Mouse (Mus musculus) cerebellum, postnatal 25 days (tissue): ENCODE measurements around the gene Adgrl2.

ENCODE experiments used
- DNase-seq, 2 experiments: peaks; one replicate each; pipeline ENCODE4 v3.0.0; 2021; ENCODE audit warnings: mixed read lengths in 2 of 2

Gene Adgrl2

DNA sequence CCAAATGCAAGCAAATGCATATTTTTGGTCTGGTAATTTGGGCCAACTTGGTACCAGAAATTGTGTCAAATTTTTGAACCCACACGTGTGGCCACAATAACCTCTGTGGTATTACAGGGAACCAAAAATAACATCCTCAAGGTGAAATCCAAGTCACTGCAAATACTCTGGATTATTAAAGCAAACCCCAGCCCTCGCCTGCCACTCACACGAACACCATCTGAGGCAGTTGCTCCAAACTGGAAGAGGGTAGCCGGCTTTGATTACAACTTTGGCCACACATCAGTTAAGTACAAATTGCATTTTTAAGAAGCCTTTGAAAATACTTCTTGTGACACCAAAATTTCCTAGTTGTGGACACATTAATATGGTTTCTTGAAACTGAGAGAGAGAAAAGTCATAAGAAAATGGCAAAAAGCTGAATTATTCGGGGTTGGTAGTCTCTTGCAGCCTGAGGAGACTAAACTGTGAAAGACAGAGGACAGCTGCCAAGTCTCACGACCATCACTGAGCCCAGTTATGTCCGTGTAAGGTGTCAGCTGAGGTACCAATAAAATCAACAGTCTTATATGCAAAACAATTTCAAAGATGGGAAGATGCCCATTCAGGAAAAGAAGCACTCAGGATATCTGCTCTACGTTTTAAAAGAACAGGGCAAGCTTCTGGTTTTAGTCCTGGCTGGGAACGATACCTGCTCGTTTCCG lies 18.3 kb downstream of the Adgrl2 start:
- DNase-seq = no peak

DNA sequence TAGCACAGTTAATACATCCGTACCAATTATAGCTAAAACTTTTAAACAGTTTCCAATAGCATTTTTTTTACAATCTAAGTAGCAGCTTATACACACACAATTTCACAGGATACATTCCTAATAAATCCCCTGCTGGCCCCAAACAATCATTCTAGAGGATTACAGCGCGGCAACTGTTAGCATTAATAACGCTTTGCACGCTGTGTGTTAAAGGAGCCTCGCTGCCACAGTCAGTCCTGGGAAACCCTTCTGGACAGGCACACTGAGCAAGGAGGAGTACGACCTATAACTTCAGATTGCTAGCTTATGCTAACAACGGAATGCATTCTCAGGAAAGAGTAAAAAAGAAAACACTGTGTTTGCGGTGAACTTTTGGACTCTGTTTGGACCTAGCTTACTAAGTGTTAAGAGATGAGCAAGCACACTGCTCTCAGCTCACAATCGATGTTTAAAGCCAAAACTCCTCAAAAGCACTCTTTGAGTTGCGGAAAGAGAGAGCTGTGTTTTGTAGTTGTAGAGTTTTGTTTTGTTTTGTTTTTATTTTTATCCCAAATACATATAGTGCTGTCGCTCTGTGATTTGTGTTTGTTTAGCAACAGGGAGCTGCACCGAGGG lies 25.3 kb downstream of the Adgrl2 start:
- DNase-seq = no peak

DNA sequence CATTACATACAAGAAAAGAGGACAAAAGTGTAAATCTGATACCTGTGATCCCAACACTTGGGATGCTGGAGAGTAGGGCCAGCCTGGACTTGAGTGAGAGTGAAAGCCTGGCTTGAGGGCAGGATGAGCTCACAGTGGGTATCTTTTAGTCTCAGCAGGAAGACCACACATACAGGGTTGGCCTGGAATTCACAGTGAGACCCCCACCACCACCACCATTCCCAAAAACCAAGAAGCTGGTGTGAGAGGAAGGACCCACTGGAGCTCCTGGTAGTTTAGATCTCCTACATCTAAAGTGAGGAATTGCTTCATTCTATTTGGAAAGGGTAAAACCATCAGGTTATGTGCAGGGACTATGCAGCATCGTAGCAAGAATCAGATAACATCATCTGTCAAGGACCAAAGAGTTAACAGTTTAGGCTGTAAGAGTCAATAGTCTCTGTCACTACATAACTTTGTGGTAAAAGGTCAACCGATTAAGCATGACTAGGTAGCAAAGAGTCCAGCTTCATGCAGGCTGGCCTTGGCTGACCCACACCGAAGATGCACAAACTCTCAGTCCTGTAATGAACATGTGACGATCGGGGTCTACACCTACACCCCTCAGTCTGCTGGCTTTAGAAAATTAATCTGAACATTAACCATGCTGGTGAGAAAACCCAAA lies 26.8 kb downstream of the Adgrl2 start:
- DNase-seq = no peak

DNA sequence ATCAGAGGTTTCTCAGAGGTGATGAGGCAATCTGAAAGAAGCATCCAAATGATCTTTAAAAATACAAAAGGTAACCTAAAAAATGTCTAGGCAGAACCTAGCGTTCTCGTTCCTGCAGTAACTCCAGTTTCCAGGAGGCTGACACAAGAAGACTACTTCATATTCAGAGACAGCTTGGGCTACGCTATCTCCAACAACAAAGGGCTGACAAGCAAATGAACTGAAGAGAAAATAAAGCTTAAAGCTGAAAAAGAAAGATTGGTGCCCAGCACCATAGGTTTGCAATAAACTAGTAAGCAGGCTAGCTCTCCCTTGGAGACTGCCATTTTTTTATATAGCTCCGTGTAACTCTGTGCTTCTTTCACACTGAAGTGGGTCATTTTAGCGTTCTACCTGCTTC lies 28.7 kb downstream of the Adgrl2 start:
- no peak for DNase-seq

DNA sequence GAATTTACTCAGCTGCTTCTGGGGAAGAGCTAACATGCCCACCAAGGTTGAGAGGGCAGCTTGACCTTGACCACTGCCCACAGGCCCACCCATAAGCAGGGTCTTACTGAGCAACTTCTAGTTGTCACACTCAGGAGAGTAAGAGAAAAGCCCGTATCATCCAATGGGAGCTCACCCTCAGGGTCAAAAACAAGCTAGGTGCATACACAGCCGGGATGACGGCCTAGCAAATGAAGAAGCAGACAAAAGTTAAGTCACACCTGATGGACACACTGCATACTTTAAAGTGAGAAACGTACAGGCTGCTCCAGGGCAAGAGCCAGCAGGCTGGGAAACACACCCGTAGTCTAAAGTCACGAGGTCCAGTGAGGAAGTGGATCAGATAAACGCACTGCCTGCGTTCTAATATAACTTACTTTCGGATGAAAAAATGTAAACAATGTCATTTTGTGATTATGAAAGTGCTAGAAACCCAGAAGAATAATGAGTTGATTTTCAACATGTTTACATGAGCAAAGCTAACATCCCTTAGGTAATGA lies 29.5 kb downstream of the Adgrl2 start:
- DNase-seq = no peak

DNA sequence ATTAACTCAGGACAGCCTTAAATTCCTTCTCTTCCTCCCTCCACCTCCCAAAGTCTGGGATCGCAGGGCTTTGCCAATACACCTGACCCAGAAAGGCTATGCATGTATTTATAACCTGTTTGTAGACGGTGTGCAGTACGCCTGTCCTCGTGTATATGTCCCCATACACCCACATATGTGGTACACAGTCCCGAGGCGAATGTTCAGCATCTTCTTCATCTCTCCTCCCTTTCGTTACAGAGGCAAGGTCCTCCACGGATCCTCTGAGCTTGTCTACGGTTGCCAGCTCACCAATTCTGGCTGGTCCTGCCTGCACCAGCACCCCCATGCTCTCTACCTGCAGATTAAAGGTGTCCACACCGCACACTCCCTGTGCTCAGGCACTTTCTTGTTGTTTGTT lies 30.1 kb downstream of the Adgrl2 start:
- DNase-seq = no peak

DNA sequence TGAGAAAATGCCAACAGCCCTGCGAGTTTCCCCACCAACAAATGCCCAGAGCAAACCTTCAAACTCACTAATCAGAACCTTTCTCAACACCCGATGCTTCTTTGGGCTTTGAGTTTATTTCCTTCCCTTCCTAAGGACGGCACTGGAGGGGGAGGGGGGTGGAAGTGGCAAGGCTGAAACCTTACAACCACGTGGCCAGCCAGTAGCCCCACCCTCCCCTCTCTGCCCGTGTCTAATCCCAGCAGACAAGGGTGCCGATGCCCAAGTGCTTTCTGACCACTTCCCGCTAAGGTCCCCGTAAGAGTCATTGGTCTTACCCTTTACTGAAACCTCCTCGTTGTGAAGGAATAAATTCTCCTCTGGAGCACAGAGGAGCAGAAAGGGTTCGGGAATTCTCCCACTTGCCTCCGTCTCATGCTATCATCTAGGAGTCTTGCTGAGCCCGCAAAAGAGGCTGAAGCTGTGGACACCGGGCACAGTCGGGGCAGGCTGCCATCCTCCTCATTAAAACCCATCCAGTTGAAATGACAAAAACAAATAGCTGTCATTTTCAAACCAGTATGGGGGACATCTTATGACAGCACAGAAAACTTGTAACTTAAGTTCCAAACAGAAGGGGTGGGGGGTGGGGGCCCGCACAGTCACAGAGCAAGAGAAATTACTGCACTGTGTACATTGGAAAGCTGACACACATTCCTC lies 30.9 kb downstream of the Adgrl2 start:
- DNase-seq = peak; percentile 15 to 48

DNA sequence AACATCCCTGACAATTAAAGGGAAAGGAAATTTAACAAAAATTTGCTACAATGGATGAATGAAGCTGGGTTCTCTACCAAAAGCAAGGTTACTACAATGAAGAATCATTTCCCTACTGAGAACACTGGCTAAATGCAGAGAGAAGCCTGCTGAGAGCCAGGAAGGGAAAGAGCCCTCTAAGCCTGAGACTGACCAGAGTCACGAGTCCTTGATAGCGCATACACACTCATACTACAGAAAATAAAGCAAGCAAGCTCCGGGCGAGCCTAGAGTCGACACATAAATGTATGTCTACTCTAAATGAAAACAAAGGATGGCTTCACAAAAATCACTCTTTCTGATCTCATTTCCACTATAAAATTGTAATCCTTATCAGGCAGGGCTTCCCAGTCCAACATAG lies 31.6 kb downstream of the Adgrl2 start:
- no peak for DNase-seq

DNA sequence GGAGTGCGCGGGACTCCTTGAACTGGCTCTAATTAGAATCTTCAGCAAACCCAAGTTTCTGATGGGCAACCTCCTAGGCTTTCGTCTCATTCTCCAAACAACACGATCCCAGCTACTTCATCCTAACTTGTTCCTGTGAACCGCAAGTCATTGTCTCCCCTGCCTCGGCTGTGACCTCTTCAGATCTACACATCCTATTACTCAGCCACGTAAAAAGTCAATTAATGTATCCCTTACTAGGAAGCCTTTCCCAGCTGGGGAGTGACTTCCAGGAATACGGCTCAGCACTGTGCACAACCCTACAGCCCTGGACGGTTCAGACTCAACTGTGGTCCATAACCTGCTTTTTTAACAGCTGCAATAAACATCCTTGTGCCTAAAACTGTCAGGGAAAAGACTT lies 32.2 kb downstream of the Adgrl2 start:
- DNase-seq = no peak

DNA sequence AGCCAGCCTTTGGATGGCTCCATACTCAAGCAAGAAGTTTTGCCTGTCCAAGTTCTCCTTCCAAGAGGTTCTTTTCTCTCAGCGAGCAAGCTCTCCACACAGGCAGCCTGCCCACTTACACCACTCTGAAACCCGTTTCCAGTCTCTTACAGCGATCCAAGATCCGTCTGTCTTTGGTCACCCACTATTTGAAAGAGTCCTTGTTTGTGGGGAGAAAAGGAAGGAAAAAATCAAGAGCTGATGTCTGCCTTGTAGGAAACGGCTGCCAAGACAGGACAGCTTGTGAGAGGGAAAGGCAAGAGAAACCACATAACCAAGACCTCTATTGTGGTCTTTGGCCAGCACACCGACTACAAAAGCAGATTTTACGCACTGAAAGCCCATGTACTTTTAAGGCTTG lies 33.5 kb downstream of the Adgrl2 start:
- DNase-seq = no peak

DNA sequence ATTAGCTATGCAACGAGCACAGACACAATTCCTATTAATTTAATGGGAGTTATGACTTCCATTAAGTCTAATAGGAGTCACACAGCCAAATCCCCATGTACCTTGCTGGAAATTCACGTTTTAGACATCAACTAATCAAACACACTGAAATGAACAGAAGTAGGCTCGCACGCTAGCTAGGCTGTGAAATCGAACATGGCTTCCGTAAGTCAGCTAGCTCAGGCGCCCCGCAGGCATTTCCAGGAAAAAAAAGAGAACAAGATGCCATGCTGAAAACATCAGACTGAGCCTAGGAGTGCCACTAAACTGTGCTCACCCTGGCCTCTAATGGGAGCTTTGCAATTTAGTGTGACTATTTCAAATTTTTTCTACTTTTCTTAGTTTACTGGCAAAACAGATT lies 40.6 kb downstream of the Adgrl2 start:
- DNase-seq = no peak

DNA sequence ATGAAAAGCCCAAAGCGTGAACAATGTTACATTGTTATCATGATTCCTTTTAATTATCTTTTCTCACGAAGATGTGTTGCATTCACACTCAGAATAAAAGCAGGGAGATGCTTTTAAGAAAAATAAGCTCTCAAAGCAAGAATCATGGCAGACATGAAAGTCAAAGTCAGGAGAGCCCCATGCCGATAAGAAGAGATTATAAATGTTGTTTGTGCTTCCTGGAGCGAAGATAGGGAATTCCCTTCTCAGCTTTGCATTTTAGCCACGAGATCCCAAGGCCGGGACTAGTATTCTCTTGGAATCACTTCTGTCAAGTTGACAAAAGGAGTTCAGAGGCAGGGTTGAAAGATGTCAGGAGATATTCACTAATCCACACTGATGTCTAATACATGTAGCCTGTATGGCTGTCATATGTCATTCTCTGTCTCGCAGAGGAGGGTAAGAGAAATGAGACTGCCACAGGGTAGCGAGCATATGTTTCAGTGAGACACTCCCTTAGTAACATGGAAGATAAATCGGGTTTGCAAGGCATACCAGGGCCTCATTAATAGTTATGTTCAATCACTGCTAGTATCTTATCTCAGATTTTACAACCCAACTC lies 42.5 kb downstream of the Adgrl2 start:
- no peak for DNase-seq

DNA sequence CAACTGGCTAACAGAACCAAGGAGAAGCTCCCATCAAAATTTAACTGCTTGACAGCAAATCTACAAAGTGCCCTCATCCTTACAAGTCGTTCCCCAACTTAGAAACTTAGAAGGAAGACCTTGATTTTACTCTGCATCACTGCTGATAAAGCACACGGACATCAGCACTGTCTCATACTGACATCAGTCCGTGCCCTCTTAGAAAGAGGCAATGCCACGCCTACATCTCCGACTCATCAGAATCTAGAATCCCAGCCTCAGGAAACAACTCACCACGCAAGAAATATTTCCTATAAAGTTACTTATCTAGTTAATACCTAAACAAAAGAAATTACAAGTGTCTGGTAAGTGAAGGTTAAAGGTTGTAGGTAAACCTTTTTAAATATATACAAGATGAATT lies 43.1 kb downstream of the Adgrl2 start:
- no peak for DNase-seq

DNA sequence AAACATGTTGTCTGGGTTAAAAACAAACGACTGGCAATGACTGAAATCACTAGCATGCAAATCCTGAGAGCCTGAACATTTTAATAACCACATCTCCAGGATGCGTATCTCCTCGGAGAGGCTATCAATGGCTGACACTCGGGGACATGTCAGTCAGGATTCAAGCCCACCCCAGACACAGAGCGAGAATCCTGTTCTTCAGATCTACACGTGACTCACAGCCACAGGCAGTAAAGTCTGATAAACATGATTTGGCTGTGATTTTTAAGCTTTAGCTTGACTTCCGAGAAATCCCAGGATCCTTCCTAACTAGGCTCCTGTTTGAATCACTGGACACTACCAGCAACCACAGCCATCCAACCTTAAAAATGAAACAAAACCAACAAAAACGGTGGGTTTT lies 44.8 kb downstream of the Adgrl2 start:
- DNase-seq = no peak

DNA sequence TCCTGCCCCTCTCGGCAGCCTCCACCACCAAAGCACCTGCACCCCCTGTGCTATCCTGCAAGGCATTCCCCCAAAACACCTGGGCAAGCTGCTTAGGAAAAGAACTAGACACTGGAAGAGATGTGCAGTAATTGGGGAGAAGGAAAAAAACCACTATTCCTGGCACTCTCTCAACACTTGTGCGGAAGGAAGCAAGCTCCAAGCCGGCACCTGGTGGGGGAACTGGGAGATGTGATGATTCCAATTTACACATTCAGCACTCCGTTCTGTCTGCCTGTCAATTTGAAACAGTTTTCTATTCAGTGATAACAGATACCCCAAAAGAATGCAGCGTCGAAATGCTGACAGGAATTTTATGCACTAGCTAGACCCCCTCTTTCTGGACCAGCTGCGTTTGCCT lies 50.9 kb downstream of the Adgrl2 start:
- DNase-seq = peak in 1 of 2 experiments; percentile 18

DNA sequence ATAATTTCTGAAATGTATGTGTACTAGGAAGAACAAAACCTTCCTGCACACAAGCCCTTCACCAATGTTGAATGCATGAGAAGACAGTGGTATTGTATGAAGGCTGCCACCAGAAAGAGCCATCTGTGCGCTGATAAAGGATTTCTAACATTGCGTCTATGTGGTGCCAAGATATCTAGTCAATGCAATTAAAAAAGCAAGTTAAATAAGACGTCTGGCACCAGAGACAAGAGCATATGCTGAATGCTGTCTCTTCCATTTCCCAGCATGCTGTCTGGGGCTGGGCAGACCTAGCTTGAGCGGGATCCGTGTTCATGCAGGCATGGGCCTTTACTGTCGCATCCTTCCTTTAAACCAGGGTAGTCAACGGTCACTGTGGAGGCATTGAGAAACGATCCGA lies 55.3 kb downstream of the Adgrl2 start:
- DNase-seq = peak in 1 of 2 experiments; percentile 34

DNA sequence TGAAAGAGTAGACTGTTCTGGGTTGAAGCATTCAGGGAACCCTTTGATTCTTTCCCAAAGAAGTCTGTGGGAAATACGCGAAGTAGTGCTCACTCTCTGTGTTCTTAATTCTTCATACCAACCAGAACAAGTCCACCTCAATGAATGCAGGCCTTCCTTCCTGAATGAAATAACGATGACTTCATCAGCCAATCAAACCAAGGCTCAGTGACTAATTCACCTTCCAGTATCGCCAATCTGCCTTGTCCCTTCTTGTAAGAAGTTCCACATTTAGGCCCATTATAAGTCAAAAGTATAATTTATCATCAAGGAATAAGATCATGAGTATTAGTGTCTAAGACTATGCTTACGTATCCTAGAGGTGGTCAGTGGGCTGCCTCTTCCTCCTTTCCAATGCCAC lies 56.1 kb downstream of the Adgrl2 start:
- DNase-seq = no peak

DNA sequence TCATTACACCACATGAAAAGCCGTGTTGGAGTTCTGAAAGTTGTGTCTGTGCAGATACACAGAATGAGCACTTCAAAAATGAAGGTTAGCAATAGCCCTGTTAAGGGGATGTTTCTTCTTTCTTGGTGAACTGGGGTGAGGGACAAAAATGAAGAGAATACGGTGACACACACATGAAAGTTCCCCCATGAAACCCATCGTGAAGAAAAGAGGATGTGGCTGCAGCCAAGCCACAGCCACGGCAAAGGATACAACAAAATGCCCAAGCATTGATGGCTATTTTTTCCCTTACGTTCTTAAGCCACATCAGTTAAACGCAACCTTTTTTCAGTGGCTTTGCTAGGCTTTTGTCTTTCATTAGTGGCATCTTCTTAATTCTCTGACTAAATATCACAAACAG lies 57.2 kb downstream of the Adgrl2 start:
- DNase-seq = no peak

DNA sequence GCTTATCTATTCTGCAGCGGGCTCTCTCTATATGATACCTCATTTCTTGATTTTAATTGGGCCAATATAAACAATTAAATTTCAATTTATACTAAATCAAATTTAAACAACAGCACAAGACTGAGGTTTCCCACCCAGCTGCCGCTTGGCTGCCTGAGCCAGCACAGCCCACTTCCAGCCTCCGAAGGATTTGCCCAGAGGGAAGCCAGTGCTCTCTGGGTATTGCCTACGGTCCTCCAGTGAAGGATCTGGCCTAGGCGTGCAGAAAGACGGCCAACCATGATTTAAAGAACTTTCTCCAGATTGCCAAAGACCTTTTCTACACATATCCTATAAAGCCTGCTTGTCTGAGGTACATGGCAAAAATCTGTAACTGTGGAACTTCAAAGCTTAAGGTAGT lies 59.4 kb downstream of the Adgrl2 start:
- no peak for DNase-seq

DNA sequence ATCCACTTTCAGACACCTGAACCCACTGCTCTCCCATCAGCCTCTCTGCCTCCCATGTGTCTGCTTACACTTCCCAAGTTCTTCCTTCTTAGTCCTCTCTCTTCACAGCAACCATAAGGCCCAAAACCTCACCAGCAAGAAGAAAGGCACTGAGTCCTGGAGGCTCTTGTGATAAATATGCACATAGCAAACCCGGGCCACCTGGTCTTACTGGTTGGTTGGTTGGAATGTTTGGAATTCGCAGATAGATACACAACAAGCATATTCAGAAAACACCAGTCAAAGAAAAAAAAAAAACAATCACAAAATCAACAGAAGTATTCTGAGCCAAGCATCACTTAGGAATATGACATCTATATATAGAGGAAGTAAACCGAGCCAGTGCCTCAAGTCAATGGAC lies 64.0 kb downstream of the Adgrl2 start:
- DNase-seq = no peak

DNA sequence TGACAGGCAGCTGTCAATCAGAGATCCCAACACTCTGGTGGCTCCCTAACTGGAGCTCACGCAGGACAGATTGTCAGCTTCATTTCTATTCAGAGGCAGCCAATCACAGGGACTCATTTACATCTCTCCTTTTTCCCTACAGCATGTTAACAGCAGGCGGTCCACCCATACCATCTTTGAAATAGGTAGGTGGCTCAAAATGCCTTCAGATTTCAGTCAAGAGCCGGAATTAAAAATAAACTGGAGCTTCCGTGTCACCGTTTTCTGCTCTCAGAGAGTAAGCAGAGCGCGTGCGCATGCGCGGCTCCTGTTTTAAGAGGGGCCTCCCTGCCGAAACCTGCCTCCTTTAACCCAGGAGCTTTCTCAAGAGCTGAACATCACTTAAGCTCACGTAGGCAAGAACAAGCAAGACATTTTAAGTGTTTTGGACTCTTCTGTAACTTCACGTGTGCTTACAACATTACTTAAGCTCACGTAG lies 67.7 kb downstream of the Adgrl2 start:
- DNase-seq = peak; percentile 34 to 62

DNA sequence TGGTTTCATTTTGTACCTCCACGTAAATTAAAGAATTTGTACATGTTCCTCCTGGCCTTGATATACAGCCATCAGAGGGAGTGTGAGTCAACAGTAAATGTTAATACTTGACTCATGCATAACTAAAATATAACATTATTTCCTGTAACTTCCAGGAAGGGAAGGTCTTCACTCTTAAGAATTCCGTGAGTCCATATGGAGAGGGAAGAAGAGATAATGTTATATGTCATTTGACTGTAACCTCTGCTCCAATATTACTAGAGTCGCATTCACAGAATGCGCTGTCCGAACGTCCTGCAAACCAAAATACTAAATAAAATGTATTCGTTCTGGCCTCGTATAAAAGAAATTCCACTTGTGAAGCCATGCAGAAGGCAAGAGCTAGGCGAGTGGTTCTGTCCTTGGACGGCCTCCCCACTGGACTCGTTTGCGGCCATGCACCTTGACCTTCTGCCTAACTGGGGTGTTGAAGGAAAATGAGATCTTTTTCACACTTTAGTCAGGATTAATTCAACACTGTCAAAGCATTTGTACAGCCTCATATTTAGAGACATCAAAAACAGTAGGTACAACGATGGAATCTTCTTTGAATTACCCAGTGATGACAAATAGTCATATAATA lies 68.3 kb downstream of the Adgrl2 start:
- no peak for DNase-seq
